Mouse (Mus musculus): ENCODE measurements at regions not wholly inside any gene's neighbourhood (a gene's known extent, or its start where the extent isn't known, plus 50 kb on each side); places are given as distances from the start of the nearest gene placed in this dataset.

DNA sequence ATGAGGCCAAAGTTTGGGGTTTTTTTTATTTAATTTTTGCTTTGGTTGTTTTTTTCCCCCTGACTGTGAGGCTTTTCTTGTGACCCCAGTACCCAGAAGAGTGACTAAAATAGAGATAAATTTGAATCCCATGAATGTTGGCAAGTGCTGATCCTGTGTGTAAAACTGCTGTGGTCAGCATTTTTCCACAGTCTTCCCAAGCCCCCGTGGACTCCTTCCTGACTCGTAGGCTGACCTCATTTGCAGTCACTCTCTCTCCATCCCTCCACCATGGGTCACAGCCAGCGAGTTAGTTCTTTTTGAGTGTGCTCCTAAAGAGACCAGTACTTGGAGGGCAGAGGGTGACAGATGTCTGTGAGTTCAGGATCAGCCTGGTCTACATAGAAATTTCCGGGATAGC lies 72.5 kb upstream of the Gadd45a start:
- Histone ChIP-seq H3K27ac (ENCODE audit: low read depth) (no peak overlapping the region), H3K4me3 (ENCODE audit: low read depth, low read length) (no peak overlapping the region), H3K36me3 (ENCODE audit: insufficient read depth) (no peaks in the 10 kb centered on the region), H3K9me3 (ENCODE audit: low read depth, low read length) (no peaks in the 10 kb centered on the region), H3K4me1 (ENCODE audit: insufficient read depth) (no peaks in the 10 kb centered on the region), H3K9ac (no peak overlapping the region), H3K4me2 (no peak overlapping the region), H3K27me3 (ENCODE audit: insufficient read depth, low read length) (no peaks in the 10 kb centered on the region)
- DNase-seq (no peak), ATAC-seq (ENCODE audit: insufficient read depth) (no peak)
- TF ChIP-seq CTCF (IDR thresholded peaks at IDR 0.05; ENCODE audit: low read depth): no peak
- WGBS: 48% methylated on average over 4 of the region's 4 CpGs

DNA sequence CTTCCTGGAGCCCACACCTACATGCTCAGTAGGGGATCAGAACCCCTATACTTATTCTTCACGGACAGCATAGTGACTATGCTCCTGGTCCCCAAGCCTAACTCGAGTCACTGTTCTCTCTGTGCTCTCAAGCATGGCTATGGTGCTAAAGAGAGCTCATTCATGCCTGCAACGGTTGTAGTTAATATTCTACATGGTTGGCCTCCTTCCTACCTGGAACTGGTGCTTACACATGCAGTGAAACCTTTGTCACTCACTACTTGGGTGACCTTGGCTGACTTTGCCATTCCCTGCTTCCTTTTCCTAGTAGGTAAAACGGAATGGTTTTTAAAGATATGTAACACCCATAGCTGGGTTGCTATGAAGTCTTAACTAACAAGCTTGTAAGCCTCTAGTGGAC lies 70.3 kb upstream of the Gadd45a start:
- no peak for DNase-seq
- H3K4me1 ChIP-seq (ENCODE audit: insufficient read depth): no peaks in the 10 kb centered on the region
- WGBS: 69% methylated on average over 4 of the region's 4 CpGs
- no peak overlapping the region for H3K4me3 ChIP-seq (ENCODE audit: low read depth, low read length)
- H3K36me3 ChIP-seq (ENCODE audit: insufficient read depth): no peaks in the 10 kb centered on the region
- no peak overlapping the region for H3K9ac ChIP-seq
- no peak for TF ChIP-seq CTCF (IDR thresholded peaks at IDR 0.05; ENCODE audit: low read depth)
- no peaks in the 10 kb centered on the region for H3K27me3 ChIP-seq (ENCODE audit: insufficient read depth, low read length)
- no peak overlapping the region for H3K27ac ChIP-seq (ENCODE audit: low read depth)
- no peak for ATAC-seq (ENCODE audit: insufficient read depth)
- no peak overlapping the region for H3K4me2 ChIP-seq
- H3K9me3 ChIP-seq (ENCODE audit: low read depth, low read length): no peaks in the 10 kb centered on the region

GRCm38 (mm10) chr6:67106493-67106892 lies 69.2 kb upstream of the Gadd45a start:
- no peak overlapping the region for H3K4me3 ChIP-seq (ENCODE audit: low read depth, low read length)
- H3K9me3 ChIP-seq (ENCODE audit: low read depth, low read length): no peaks in the 10 kb centered on the region
- no peaks in the 10 kb centered on the region for H3K36me3 ChIP-seq (ENCODE audit: insufficient read depth)
- H3K9ac ChIP-seq: no peak overlapping the region
- 80% methylated on average over 2 of the region's 2 CpGs for WGBS
- no peak for ATAC-seq (ENCODE audit: insufficient read depth)
- no peak overlapping the region for H3K4me2 ChIP-seq
- TF ChIP-seq CTCF (IDR thresholded peaks at IDR 0.05; ENCODE audit: low read depth): no peak
- DNase-seq: no peak
- no peaks in the 10 kb centered on the region for H3K27me3 ChIP-seq (ENCODE audit: insufficient read depth, low read length)
- no peak overlapping the region for H3K27ac ChIP-seq (ENCODE audit: low read depth)
- no peaks in the 10 kb centered on the region for H3K4me1 ChIP-seq (ENCODE audit: insufficient read depth)

- Histone ChIP-seq H3K4me3 (ENCODE audit: low read depth, low read length) (no peak overlapping the region), H3K27me3 (ENCODE audit: insufficient read depth, low read length) (no peaks in the 10 kb centered on the region), H3K4me1 (ENCODE audit: insufficient read depth) (no peaks in the 10 kb centered on the region), H3K27ac (ENCODE audit: low read depth) (no peak overlapping the region), H3K36me3 (ENCODE audit: insufficient read depth) (no peaks in the 10 kb centered on the region), H3K9ac (no peak overlapping the region), H3K9me3 (ENCODE audit: low read depth, low read length) (no peaks in the 10 kb centered on the region), H3K4me2 (no peak overlapping the region)
- no peak for TF ChIP-seq CTCF (IDR thresholded peaks at IDR 0.05; ENCODE audit: low read depth)
- DNase-seq (no peak), ATAC-seq (ENCODE audit: insufficient read depth) (no peak)
- WGBS: 12% methylated on average over 4 of the region's 4 CpGs
These were observed 68.1 kb upstream of the Gadd45a start for GRCm38 (mm10) chr6:67105386-67105785.

- Histone ChIP-seq H3K9ac (no peak overlapping the region), H3K4me2 (no peak overlapping the region), H3K4me3 (ENCODE audit: low read depth, low read length) (no peak overlapping the region), H3K4me1 (ENCODE audit: insufficient read depth) (no peaks in the 10 kb centered on the region), H3K9me3 (ENCODE audit: low read depth, low read length) (no peaks in the 10 kb centered on the region), H3K36me3 (ENCODE audit: insufficient read depth) (no peaks in the 10 kb centered on the region), H3K27ac (ENCODE audit: low read depth) (no peak overlapping the region), H3K27me3 (ENCODE audit: insufficient read depth, low read length) (no peaks in the 10 kb centered on the region)
- DNase-seq: no peak
- ATAC-seq (ENCODE audit: insufficient read depth): no peak
- 87% methylated on average over 3 of the region's 3 CpGs for WGBS
- TF ChIP-seq CTCF (IDR thresholded peaks at IDR 0.05; ENCODE audit: low read depth): no peak
These were observed 66.9 kb upstream of the Gadd45a start for GRCm38 (mm10) chr6:67104205-67104604.

- H3K4me2 ChIP-seq: peak overlapping the region; percentile 13
- TF ChIP-seq CTCF (IDR thresholded peaks at IDR 0.05; ENCODE audit: low read depth): no peak
These were observed 65.4 kb upstream of the Gadd45a start for GRCm38 (mm10) chr6:67102541-67103134.

DNA sequence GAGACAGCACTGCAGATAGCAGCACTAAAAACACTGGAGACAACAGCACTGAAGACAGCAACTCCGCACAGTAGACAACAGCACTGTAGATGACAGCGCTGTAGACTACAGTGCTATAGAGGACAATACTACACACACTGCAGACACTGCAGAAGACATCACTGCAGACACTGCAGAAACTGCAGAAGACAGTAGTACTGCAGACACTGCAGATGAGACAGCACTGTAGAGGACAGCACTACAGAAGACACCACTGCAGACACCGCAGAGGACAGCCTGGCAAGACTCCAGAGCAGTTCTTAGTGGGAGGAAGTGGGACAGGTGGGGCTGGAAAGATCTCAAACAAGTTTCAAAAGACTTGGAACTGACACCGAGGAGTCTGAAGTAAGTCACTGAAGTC lies 64.8 kb upstream of the Gadd45a start:
- H3K4me2 ChIP-seq: peak overlapping the region; percentile 13
- WGBS: 63% methylated on average over 4 of the region's 4 CpGs

More at GRCm38 (mm10) chr6:67102541-67103134, 65.4 kb upstream of the Gadd45a start:
- Histone ChIP-seq H3K27me3 (ENCODE audit: insufficient read depth, low read length) (no peaks in the 10 kb centered on the region), H3K4me3 (ENCODE audit: low read depth, low read length) (no peak overlapping the region), H3K36me3 (ENCODE audit: insufficient read depth) (no peaks in the 10 kb centered on the region), H3K9me3 (ENCODE audit: low read depth, low read length) (no peaks in the 10 kb centered on the region), H3K4me1 (ENCODE audit: insufficient read depth) (no peaks in the 10 kb centered on the region), H3K27ac (ENCODE audit: low read depth) (no peak overlapping the region), H3K9ac (no peak overlapping the region)
- ATAC-seq (ENCODE audit: insufficient read depth) (peak; percentile 81), DNase-seq (peak; percentile 73)
- 26% methylated on average over 11 of the region's 11 CpGs for WGBS

More for the DNA sequence above, 64.8 kb upstream of the Gadd45a start:
- Histone ChIP-seq H3K36me3 (ENCODE audit: insufficient read depth) (no peaks in the 10 kb centered on the region), H3K27ac (ENCODE audit: low read depth) (no peak overlapping the region), H3K9ac (no peak overlapping the region), H3K9me3 (ENCODE audit: low read depth, low read length) (no peaks in the 10 kb centered on the region), H3K27me3 (ENCODE audit: insufficient read depth, low read length) (no peaks in the 10 kb centered on the region), H3K4me3 (ENCODE audit: low read depth, low read length) (no peak overlapping the region), H3K4me1 (ENCODE audit: insufficient read depth) (no peaks in the 10 kb centered on the region)
- no peak for TF ChIP-seq CTCF (IDR thresholded peaks at IDR 0.05; ENCODE audit: low read depth)
- DNase-seq (peak; percentile 60), ATAC-seq (ENCODE audit: insufficient read depth) (peak; percentile 74; the same call in 1 of the 2 replicates)

Measured in lung, embryonic 14.5 days (tissue).